Mouse (Mus musculus) cerebellum, postnatal 25 days (tissue): ENCODE measurements around the gene Txnip.
A peak's percentile ranks its signal among the peaks of the same experiment; 100 is the strongest.
"Not testable (repeated sequence)": the region's sequence is repeated elsewhere in the genome, so short reads cannot be mapped to it uniquely, and the experiment has no call there.

ENCODE experiments used
- DNase-seq, 2 experiments: peaks; one replicate each; pipeline ENCODE4 v3.0.0; 2021; ENCODE audit warnings: mixed read lengths in 2 of 2

The Txnip gene

DNA sequence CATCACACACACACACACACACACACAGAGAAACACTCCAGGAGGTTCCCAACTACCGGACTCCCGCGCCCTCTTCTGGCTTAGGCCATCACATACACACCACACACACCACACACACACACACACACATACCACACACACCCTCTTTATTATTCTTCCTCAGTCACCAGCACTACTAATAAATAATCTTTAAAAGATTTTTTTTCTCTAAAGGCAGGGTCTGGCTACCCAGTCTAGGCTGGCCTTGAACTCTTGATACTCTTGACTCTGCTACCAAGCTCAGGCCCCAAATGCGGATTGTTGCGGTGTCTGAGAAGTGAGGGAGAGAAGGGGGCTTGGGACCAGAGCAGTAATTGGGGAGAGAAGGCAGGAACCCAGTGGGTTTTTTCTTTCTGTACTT, 37.1 kb downstream of the Txnip start:
- DNase-seq: no peak

DNA sequence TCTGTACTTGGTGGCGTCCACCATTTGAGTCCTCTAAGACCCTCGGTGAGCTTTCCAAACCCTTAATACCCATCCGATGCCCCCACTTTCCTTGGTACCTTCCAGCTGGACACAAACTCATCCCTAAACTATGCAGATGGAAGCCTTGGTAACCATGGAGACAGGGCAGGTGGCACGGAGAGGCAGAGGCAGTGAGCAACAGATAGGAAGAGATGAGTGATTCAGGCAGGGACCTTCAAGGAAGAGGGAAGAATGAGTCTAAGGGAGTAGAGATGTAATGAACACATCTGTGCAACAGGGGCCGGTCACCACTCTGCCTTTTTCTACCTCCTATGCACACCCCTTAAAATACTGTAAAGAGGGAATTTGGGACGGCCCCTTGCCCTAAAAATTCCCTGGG, 37.9 kb downstream of the Txnip start:
- DNase-seq: peak; percentile 57 to 64

DNA sequence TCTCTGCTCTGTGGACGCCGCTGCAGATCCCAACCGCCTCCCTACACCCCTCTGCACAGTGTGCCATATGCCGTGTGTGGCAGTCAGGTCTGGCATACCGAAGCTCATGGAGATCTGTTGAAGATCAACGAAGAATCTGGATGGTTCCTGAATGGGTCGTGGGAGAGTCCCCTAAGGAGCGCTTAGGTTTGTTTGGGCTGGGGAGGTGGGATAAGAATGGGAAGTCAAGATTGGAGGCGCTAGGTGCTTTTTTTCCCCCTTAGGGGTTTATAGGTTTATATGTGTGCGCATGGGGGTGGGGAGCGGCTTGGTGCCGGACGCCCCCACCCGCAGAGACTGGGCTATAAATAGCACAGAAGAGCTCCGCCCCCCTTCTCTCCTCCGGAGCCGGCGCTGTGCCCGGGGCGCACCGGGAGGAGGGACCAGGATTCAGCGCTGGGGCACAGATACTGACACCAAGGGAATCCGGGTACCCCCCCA, 38.5 kb downstream of the Txnip start, which contains the start of gene Ankrd34a:
Gene Ankrd34a, plus strand, starts transcription at position 409 of the 480 bp plus-strand sequence.
- DNase-seq: peak; percentile 93 to 96

DNA sequence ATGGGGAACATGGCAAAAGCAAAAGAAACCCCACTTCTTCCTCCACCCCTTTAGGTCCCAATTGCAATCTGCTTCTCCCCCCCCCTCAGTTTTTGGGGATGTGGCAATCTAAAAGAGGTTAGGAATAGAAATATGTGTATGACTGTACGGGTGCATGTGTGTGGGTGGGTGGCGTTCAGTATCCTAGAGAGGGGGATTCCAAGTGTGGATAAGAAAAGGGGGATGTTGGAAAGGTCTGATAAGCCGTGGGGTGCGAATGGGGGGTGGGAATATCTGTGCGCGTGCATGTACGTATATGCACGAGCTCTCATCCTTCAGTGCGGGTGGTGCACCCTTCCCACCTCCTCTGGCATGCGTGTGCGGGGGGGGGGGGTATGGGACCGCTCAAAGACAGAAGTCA, 39.1 kb downstream of the Txnip start:
- DNase-seq: peak in 1 of 2 experiments; percentile 65

DNA sequence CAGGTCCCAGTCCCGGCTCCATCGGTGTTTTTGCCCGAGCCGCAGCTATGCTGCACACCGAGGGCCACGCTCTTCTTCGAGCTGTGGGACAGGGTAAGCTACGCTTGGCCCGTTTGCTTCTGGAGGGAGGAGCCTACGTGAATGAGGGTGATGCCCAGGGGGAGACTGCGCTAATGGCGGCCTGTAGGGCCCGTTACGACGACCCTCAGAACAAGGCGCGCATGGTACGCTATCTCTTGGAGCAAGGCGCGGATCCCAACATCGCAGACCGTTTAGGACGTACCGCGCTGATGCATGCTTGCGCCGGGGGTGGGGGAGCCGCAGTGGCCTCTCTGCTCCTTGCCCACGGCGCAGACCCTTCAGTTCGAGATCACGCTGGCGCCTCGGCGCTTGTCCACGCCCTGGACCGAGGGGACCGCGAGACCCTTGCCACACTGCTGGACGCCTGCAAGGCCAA, 39.7 kb downstream of the Txnip start:
- peak; percentile 70 for DNase-seq

DNA sequence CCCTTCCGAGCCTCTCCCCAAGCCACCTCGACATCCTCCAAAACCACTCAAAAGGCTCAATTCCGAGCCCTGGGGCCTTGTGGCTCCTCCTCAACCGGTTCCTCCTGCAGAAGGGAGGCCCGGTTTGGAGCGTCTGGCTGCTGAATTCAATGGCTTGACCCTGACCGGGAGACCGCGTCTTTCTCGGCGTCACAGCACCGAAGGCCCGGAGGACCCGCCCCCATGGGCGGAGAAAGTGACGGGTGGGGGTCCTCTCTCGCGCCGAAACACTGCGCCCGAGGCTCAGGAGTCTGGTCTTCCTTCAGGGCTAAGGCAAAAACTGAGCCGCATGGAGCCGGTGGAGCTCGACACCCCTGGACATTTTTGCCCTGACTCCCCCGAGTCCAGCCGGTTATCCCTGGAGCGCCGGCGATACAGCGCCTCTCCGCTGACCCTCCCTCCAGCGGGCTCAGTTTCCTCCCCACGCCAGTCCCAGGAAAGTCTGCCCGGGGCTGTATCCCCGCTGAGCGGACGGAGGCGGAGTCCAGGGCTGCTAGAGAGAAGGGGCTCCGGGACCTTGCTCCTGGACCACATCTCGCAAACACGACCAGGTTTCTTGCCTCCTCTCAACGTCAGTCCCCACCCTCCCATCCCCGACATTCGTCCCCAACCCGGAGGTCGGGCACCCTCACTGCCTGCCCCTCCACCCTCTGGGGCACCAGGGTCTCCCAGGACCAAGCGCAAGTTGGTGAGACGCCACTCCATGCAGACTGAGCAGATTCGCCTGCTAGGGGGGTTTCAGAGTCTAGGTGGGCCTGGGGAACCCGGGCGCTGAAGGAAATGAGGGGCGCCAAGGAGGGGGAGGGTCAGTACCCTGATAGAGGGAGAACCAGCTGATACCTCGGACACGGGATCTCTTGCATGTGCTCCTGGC, 40.7 kb downstream of the Txnip start:
- peak; percentile 73 to 75 for DNase-seq

DNA sequence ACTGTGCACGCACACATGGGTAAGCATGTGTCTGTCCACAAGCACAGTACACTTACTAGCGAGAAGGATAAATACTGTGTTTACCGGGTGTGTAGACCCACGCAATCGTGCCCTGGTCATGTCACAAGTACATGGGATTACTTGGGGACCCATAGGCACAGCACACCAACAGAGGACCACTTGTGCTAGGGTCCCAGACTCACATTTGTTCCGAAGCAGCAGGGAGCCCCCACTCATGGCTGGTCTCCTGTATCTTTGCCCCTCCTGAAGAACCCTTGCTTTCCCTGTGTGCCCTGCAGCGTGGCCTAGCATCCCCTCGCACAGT, 41.3 kb downstream of the Txnip start:
- peak in 1 of 2 experiments; percentile 37 for DNase-seq

DNA sequence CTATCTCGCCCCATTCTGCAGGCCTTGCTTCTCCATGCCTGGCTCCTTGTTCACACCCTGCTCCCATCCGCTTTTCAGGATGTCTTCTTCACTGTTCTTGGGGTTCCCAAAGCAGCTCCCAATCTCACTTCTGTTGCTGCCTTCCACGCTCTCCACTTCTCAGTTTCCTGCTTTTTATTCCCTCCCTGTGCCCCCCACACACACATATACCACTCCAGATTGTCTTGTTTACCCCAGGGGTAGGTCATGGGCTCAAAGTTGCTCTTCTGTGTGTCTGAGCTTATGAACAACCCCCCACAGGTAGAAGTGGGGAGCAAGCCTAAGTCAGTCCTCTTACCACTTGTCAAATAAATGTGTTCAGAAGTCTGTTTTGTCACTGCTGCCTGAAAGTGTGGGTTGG, 41.7 kb downstream of the Txnip start:
- DNase-seq: no peak

DNA sequence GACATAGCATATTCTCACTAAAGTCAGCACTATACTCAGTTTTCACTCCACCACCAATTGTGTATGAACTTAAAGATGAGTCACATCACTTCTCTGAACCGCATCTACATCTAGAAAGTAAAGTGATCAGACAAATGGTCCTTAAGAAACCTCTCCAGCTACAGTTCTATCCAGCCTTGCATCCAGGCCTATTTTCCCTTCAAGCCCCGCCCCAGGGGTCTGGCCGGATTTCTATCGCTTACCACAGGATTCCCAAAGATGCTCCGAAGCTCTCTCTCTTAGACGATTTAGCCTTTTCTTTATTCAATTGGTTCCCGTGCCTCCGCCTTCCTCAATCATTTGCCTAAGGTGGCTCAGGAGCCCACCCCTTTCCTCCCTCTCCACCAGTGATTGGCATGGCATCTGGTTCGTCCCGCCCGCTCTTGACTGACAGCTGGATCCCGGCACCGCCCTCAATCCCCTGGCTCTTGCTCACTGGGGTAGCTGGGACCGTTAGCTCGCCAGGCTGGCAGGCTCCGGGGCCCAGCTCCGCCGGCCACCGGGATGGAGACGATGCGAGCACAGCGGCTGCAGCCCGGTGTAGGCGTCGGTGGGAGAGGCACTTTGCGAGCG, 43.0 kb downstream of the Txnip start, which contains the start of gene Lix1l:
Gene Lix1l, plus strand, starts transcription at position 511 of the 612 bp plus-strand sequence.
- DNase-seq: peak; percentile 88 to 92

DNA sequence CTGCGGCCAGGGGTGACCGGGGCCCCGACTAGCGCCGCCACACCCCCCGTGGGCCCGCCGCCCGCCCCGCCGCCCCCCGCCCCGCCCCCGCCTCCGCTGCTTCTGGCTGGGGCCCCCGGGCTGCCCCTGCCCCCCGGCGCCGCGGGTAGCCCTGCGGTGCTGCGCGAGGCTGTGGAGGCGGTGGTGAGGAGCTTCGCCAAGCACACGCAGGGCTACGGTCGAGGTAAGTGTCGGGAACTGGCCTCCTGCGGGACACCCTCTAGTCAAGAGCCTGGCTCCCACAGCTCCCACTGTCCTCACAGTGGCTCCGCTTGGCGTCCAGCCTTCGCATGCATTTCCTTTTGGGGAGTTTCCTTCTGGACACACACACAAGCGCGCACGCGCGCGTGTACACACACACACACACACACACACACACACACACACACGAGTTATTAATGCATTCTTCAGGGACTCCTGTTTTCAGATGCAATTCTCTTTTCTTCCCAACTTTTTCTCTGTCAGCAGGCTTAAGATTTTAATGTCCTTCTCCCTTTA, 43.6 kb downstream of the Txnip start:
- DNase-seq: peak; percentile 74 to 80

DNA sequence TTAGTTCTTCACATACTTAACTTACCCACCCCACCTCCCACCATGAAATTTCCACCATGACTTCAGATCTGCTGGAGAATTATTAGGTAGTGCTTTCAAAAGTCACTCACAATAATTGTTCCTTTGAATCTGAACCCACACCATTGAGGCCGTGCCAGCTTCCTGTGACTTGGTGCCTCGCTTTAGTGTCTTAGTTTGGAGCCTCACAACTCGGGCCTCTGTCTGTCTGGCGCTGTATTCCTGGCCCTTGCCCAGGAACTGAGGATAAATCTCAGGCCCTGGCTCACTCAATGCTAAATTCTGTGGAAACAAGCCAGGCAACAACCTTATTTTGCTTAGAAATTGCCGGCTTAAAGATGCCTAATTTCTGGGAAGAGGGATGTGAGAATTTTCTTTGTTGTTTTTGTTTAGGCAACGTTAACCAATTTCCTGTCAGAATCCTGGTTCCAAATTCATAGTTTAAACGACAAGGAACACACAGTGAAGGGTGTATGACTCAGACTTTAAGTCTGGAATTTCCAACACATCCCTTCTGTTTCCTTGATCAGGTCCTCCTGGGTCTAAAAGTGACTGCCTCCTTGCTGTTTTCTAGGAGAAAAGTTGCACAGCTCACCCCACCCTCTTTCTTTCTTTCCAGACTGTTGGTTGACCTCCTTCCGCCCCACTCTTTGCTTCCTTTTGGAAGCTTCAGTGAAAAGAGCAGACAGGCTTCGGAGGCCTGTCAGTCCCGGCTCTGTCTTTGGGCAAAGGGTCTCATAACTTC, 44.4 kb downstream of the Txnip start:
- DNase-seq: peak in 1 of 2 experiments; percentile 51

DNA sequence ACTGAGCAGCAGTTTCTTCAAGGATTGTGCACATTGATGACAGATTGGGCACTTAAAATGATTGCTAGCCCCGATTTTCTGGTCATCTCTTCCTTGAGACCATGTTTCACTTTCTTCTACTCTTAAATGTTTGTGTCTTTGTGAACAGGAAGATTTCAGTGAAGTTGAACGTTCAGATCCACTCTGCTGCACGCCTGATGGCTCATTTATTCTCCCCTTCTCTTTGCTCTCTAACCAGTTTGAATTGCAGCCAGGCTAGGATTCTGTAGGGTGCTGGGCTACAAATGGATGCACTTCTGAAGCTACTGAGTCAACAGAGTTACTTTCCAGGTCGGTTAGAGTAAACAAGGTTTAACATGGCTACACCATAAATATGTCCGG, 44.9 kb downstream of the Txnip start:
- no peak for DNase-seq

DNA sequence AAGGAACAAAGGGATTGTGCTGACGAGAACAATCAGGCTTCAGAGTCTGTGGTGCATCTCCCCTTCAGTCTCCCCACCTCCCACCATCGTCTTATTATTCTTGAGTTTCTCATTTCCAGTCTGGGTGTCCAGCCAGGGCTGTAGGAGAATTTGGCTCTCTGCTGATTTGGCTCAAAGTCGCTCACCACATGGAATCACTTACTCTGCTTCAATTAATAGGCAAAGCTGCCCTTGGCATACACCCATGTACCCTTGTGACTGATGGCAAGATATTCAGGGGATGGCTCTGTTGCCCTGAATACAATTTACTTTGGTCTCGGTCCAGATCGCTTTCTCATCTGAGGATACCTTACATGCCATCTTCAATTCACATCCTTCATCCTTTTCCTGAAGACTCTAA, 45.6 kb downstream of the Txnip start:
- peak; percentile 55 to 69 for DNase-seq

DNA sequence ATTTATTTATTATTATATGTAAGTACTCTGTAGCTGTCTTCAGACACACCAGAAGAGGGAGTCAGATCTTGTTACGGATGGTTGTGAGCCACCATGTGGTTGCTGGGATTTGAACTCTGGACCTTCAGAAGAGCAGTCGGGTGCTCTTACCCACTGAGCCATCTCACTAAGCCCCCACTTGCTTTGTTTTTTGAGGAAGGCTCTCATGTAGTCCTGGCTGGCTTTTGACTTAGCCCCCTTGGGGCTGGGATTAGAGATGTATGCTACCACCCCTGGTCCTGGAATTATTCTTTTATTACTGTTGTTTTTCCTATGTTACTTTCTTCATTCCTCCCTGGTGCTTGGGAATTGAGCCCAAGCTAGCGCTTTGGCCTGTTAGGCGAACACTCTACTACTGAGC, 48.2 kb downstream of the Txnip start:
- not testable (repeated sequence) for DNase-seq

DNA sequence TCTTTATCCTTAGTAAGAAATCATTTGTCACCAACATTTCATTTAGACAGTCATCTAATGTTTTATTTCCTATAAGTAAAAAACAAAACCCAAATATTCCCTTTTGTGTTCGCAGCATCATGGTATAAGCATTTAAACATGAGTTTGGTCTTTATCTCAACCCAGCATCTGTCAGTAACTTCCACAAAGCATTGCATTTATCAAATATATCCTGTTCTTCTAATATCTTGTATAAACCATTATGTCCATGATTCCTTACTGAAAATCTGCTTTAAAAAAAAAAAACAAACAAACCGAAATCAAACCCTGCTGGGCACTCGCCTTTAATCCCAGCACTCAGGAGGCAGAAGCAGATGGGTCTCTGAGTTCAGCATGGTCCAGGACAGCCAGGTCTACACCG, 48.9 kb downstream of the Txnip start:
- no peak for DNase-seq
